Mouse (Mus musculus): ENCODE data around the gene Ahnak2. TPM values are rescaled to one million over a fixed set of nuclear protein-coding genes. Genes with fewer than 3 reads are reported as not detected.
"Not testable (repeated sequence)": the region's sequence is repeated elsewhere in the genome, so short reads cannot be mapped to it uniquely, and the experiment has no call there.

Gene Ahnak2
- total RNA-seq, 1 experiment from 2014 or later = 0.67 TPM

DNA sequence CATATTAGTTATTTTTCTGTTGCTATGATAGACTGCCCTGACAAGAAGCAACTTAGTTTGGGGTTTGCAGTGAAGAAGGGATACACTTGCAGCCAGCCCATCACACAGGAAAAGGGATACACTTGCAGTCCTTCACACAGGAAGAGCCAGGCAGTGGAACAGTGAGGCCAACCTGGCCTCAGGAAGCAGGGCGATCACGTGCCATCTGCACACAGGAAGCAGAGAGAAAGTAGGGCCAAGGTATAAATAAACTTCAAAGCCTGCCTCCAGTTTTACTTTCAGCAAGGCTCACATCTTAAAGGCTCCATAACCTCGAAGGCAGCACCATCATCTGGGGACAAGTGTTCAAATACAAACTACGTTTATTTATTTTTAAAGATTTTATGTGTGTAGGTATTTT is 20.8 kb upstream of the Ahnak2 start:
- ATAC-seq (replicated peaks; ENCODE audit: insufficient number of reproducible peaks, low FRiP score, low TSS enrichment, poor library complexity, severe bottlenecking) = 0 out of 2 replicates have a peak, but pooled peaks have one; percentile 11

DNA sequence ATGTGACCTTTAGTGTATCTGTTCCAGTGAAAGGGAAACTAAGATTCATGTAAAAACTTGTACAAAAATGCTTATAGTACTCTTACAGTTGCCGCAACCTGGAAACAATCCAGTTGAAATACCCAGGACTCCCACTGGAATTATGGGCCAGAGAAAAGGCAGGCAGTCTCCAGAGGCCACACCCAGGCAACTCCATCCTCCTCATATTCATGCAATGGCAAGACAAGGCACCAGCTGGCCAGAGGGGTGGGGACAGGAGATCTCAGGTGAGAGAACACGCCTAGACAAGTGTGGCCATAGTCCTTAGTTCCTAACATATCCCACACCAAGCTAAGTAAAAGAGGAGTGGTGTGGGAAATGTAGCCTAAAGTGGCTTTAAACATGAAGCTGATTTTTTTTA is 20.2 kb upstream of the Ahnak2 start:
- ATAC-seq (replicated peaks; ENCODE audit: insufficient number of reproducible peaks, low FRiP score, low TSS enrichment, poor library complexity, severe bottlenecking) = no peak

DNA sequence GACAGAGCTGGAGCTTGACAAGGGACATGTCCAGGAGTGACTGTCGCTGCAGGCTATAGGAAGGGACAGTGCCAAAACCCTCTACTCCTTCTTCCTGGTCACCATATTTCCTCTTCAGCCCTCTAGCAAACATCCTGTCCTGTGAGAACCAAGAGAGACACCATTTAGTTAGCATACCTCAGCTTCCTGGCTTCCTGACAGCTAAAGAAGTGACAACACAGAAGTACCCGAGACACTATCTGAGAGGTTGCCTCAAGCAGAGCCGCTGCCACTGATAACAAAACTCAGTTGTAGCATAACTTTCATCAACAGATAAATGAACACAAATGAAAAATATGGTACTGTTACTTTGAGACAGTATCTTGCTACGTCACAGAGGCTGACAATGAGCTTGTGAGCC is 19.5 kb upstream of the Ahnak2 start:
- ATAC-seq (replicated peaks; ENCODE audit: insufficient number of reproducible peaks, low FRiP score, low TSS enrichment, poor library complexity, severe bottlenecking) = no peak

DNA sequence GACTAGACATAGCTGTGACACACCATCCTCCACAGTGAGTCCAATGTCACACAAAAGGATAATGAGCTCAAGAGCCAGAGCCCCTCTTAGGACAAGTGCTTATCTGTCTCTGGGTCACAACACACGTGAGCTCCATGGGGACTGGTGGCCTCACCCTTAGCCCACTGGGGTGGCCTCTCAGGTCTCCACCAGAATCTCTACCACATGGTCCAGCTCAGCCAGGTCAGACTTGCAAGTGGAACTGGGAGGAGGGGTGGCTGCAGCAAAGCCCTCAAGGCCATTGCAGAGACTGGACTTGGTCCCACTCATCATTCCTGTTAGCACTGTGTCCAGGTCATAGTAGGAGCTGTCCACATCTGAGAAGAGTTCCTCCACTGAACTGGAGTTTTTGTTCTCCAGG is 18.8 kb upstream of the Ahnak2 start:
- no peak for ATAC-seq (replicated peaks; ENCODE audit: insufficient number of reproducible peaks, low FRiP score, low TSS enrichment, poor library complexity, severe bottlenecking)

DNA sequence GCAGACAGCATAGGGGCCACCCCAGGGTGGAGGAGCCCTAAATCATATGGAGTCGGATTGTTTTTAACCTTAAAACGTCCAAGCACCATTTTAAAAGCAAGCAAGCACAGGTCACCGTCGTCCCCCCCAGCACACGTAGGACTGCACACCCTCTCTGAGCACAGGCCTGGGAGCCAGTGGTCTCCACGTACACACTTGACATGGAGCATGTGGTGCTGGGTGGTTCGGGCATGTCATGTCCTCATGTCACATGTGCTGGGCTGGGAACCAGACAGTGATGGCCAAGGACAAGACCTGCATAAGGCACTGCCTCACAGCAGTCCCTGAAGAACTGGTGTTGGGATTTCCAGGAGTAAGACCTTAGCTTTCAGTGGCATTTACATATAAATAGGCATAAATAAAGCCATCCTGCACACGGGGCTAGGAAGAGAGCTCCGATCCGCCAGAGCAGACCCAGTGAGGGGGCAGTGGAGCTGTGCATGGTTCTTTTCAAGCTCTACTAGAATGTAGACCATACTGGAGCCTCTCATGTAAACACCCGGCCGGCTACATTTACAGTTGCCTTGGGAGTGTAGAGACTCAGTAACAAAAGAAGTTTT is 18.0 kb upstream of the Ahnak2 start:
- no peak for ATAC-seq (replicated peaks; ENCODE audit: insufficient number of reproducible peaks, low FRiP score, low TSS enrichment, poor library complexity, severe bottlenecking)

DNA sequence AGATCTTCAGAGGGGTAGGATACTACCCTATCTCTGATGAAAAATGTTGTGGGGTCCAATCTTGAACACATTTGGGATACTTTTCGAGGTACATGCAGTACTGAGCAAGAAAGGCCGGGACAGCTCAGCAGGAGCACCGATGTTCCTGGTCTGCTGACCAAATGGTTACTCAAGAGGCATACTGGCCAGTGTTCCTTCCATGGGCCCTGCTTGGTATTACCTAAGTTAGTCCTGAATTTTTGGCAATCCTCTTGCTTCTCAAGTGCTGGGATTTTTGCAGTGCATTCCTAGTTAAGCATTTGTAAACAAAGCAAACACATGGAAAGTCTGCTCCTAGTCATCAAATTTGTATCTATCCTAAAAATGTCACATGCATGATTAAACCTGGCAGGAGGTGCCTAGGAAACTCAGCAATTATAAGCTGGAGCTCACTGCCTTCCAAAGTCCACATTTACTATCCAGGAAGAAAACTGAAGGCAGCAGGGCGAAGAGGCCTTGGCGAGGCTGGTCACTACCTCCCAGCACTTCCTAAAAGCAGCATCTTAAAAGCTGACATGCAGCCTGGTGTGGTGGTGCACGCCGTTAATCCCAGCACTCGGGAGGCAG is 16.7 kb upstream of the Ahnak2 start:
- no peak for ATAC-seq (replicated peaks; ENCODE audit: insufficient number of reproducible peaks, low FRiP score, low TSS enrichment, poor library complexity, severe bottlenecking)

DNA sequence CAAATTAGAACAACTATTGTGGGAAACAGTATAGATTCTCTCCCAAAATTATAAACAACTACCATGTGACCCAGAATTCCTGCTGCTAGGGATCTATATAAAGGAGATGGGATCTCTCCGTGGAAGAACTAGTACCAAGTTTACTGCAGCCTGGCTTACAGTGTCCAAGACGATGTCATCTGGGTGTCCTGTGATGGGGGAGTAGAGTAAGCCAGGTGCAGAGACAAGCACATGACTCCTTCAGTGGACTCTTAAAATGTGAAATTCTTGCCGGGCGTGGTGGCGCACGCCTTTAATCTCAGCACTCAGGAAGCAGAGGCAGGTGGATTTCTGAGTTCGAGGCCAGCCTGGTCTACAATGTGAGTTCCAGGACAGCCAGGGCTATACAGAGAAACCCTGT is 14.4 kb upstream of the Ahnak2 start:
- not testable (repeated sequence) for ATAC-seq (replicated peaks; ENCODE audit: insufficient number of reproducible peaks, low FRiP score, low TSS enrichment, poor library complexity, severe bottlenecking)

DNA sequence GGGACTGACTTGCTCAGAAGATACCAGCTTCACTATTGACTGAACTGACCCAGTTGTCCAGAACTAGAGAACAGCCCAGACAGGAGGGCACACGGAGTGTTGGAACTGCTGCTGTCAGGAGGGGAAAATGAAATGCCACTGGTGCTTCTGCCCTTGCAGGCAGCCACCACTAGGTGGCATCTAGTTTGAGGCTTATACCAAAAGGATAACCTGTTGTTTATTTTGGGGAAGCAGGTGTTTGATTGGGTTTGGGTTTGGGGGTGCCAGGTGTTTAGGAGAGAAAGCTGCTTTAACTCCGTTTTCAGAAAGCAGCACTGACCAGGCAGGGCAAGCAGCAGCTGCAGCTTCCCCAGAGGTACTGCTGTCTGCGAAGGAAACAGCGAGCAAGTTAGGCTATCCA is 13.8 kb upstream of the Ahnak2 start:
- ATAC-seq (replicated peaks; ENCODE audit: insufficient number of reproducible peaks, low FRiP score, low TSS enrichment, poor library complexity, severe bottlenecking) = peak; percentile 66

DNA sequence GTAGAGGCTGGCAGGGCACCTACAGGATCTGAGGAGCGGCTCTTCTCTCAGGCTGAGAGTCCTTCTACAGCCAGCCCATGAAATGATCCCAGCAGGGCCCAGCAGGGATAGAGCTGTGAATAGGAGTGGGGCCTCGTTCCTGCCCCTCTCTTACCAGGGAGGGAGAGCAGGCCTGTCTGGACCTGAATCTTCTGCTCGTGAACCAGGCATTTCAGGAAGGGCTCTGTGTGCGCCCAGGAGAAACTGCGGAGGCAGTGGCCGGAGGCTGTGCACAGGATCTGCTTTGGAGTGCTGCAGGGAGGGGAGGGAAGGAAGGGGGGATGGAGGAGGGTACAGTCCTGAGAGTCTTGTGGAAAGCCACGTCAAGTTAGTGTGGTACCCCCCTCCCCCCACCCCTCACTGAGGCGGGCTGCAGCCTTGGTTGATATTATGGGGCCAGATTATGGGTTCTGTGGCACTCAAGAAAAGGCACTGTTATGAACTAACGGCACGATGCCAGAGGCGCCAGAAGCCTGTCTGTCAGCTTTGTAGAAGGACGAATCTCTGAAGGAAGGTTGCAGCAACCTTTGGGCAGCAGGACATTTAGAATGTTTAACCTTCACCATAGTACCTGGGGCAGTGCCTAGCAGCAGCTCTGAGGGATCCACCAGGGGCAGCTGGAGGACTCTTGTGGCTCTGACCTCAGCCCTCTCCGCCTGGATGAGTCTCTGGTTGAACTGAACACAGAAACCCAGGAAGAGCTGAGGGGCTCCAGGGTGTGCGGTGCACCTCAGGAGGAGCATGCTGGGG is 12.4 kb upstream of the Ahnak2 start:
- ATAC-seq (replicated peaks; ENCODE audit: insufficient number of reproducible peaks, low FRiP score, low TSS enrichment, poor library complexity, severe bottlenecking) = no peak

DNA sequence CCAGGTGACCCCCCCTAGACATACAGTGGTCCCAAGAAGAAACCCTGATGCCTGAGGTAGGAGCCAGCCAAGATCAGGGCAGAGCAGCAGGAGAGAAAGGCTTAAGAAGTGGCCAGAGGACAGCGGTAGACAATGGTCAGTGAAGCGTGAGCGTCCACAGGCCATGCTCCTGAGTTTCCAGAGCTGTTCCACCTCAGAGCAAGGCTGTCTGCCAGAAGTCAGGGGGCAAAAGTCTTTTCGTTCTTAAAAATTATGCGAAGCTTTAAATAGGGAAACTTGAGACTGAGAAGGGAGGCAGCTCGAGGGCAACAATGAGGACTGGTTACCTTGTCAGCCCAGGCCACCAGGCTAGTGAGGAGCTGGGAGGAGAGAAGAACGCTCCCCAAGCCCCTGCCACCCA is 10.9 kb upstream of the Ahnak2 start:
- no peak for ATAC-seq (replicated peaks; ENCODE audit: insufficient number of reproducible peaks, low FRiP score, low TSS enrichment, poor library complexity, severe bottlenecking)

DNA sequence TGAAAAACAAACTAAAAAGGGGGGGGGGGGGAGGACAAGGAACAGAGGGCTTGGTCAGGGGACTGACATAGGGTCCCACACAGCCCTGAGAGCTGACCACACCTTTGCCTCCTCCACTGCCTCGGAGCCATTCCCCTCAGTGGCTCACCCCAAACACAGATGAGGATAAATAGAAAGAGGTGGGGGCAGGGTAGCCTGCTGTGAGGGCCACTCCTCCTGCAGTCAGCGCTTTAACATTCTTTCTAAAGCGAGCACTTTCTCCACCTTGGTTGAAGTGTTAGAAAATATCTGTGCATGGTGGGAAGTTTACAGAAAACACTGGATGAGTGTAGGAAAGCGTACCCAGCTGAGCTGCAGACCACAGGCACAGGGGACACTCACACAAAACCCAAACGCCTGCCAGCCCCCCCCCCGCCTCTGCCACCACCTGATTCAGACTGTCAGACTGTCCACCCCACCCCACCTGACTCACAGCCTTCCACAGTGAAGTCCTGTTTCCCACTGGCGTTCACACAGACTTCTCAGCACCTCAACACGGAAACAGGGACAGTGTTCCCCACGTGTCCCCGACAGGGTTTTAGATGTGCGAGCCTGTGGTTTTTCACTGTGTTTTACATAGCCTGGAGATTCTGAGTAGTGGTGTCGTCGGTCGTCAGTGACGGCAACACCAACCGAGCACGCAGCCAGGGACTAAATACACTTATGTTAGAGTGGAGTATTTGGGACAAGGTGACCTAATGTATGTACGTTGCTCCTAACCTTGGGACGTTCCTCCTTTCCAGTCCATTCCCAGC is 7.8 kb upstream of the Ahnak2 start:
- no peak for ATAC-seq (replicated peaks; ENCODE audit: insufficient number of reproducible peaks, low FRiP score, low TSS enrichment, poor library complexity, severe bottlenecking)

DNA sequence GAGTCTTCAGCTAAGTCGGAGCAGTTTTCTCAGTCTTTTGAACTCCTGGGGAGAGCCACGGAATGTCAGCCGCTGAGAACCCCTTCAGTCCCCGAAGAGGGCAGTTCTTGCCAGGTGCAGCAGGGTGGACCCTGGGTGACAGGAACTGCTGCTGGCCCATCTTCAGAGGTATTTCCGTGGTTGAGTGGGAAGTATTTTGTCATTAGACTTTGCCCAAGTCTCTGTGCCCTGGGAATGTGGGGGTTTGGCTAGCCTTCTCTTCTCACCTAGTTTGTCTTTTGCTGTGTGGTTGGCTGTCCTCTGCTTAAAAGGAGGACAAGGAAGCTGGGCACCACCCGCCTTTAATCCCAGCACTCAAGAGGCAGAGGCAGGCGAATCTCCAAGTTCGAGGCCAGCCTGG is 7.2 kb upstream of the Ahnak2 start:
- no peak for ATAC-seq (replicated peaks; ENCODE audit: insufficient number of reproducible peaks, low FRiP score, low TSS enrichment, poor library complexity, severe bottlenecking)

DNA sequence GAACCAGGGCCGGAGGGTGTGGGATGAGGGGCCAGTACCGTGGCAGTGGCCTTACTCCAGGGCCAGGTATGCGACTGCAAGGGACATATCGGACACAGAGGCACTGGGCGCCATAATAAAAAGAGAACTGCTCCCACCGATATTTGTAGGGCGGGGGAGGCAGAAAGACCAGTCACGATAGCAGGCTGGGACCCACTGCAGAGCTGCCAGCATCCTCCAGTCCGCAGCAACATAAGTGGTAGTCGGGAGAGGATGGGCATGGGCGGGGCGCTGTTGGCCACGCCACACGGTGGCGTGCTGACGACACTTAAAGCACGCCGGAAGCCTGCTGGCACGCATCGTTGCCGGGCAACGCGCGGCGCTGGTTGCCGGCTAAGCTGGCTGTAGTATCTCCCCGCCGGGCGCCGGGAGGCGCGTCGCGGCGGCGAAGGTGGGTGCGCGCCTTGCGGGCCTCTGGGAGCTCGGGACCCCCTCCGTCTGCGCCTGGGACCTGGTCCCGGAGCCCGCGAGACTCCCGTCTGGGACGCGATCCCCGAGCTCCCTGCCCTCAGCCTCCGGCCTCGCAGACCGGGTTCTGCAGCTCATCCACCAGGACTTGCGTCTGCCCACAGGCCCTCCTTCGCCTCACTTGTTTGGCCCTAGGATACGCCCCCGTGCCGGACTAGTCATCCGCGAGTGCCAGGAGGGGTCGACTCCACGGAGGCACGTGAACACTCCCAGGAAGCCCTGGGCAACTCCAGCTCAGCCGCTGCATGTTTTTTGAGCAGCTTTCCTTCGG is 6.3 kb upstream of the Ahnak2 start, which contains the start of gene Clba1:
Gene Clba1, plus strand, starts transcription at position 351 of the 778 bp plus-strand sequence.
- ATAC-seq (replicated peaks; ENCODE audit: insufficient number of reproducible peaks, low FRiP score, low TSS enrichment, poor library complexity, severe bottlenecking) = peak; percentile 92

DNA sequence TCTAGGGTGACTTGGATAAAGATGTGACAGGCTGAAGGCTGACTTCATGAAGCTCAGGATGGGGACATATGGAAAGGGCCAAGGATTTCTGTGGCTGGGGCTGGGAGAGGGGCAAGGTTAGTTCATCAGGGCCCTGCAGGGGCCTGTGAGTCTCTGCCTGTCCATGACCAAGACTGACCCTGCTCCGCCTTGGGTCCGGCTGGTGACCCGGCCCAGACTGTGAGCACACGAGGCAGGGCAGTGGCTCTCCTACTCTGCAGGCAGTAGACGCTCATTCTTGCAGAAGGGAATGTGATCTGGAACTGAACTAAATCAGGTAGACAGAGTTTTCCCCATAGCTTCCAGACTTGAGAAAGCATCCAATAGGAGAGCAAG is 5.7 kb upstream of the Ahnak2 start:
- no peak for ATAC-seq (replicated peaks; ENCODE audit: insufficient number of reproducible peaks, low FRiP score, low TSS enrichment, poor library complexity, severe bottlenecking)

DNA sequence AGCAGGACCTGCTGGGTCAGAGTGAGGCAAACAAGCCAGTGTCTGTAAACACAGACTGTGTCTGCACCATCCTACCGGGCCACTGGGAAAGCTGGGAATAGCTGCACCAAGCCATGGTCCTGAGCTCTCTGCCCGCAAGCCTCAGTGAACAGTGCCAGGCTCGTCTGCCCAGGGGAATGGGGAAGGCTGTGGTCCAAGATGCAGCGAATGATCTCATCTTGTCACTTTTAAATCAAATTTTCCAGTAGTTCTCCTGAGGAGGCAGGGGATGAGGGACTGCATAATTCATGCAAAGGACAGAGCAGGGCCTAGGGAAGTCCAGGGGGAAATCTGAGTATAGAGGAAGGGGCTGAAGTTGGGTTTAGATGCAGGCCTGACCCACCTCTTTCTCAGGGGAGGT is 5.3 kb upstream of the Ahnak2 start:
- ATAC-seq (replicated peaks; ENCODE audit: insufficient number of reproducible peaks, low FRiP score, low TSS enrichment, poor library complexity, severe bottlenecking) = no peak

DNA sequence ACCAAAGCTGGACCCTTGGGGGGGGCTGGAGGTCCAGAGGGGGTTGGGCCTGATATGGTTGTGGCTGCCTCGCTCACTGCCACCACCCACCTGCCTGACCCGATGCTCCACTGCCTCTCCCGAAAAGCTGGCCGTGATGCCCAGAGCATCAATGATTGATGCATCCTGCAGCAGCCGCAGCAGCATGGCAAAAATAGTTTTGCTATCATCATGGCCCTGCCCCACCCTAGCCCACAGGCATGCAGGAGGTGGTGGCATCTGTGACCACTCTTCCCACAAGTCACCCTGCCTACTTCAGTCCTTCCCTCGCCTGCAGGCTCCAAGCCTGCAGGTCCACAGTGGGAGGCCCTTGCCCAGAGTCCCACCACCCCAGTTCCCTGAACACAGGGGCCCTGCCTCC is 3.6 kb upstream of the Ahnak2 start:
- ATAC-seq (replicated peaks; ENCODE audit: insufficient number of reproducible peaks, low FRiP score, low TSS enrichment, poor library complexity, severe bottlenecking) = no peak

DNA sequence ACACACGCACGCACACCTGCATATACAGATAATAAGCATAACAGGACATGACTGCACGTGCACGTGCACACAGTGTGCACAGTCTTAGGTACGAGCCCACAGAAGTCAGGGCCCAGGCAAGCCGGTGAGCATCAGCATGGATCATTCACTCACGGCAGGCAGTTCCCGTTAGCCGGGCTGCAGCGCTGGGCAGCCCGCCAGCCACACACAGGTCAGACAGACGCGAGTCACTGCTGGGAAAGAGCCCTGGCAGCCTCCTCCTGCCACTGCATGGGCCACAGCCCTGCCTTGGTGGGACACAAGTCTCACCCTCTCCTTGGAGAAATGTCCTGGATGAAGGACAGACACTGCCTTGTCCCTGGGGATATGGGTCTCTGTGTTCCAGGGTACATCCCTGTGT is 1.6 kb upstream of the Ahnak2 start:
- no peak for ATAC-seq (replicated peaks; ENCODE audit: insufficient number of reproducible peaks, low FRiP score, low TSS enrichment, poor library complexity, severe bottlenecking)

DNA sequence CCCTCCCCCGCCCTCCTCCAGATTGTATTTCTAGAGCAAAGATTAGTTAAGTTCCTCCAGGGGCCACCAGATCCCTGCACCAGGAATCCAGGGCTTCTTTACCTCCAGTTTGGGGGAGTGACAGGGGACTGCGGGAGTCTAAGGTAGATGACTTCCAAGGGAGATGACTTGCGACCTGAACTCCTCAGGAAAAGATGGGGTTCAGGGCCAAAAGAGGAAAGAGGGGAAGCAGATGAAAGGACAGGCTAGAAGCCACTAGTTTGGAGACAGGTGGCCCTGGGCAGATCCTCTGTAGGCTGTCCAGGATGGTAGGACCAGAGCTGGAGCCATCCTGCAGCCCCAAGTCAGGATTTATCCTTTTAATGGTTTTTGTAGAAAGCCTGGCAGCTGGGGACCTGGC is 460 bp upstream of the Ahnak2 start:
- no peak for ATAC-seq (replicated peaks; ENCODE audit: insufficient number of reproducible peaks, low FRiP score, low TSS enrichment, poor library complexity, severe bottlenecking)

DNA sequence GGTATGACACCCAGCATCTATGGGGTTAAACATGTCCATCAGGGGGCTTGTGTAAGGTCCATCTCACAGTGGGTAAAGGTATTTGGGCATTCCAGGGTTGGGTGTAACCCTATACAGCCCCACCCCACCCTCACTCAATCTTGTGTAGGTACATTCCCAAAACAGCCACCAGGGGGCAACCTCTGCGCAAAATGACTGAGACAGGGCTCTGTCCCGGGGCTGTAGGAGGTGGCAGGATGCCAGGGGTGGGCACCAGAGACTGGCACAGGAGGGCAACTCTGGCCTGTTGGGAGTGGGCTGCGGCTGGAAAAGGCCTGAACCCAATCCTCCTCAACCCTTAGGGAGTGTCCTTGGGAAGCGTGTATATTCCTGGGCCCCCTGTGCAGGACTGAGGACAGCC is 2.0 kb downstream of the Ahnak2 start:
- ATAC-seq (replicated peaks; ENCODE audit: insufficient number of reproducible peaks, low FRiP score, low TSS enrichment, poor library complexity, severe bottlenecking) = peak; percentile 50; the same call in 1 of the 2 replicates
